Mouse (Mus musculus) small intestine, adult 2 months (tissue): Measurements from ENCODE around the gene Ppp1r13b. TPM values are rescaled to one million over a fixed set of nuclear protein-coding genes. Genes with fewer than 3 reads are reported as not detected.

ENCODE experiments used
- H3K27ac ChIP-seq: fragments of 200-500 bp; 2 replicates; pipeline ENCODE4 v1.5.1; 2012; ENCODE audit warnings: low read depth, low read length, control low read depth, inconsistent platforms; ENCODE audit not compliant: insufficient read depth
- H3K27me3 ChIP-seq: fragments of 200-500 bp; 2 replicates; pipeline ENCODE4 v1.6.1; 2012; ENCODE audit warnings: mild to moderate bottlenecking, moderate library complexity, low read length, inconsistent platforms; ENCODE audit not compliant: control insufficient read depth, insufficient read depth
- H3K36me3 ChIP-seq: fragments of 200-500 bp; 2 replicates; pipeline ENCODE4 v1.6.1; 2012; ENCODE audit warnings: mild to moderate bottlenecking, low read length, control low read depth, inconsistent platforms; ENCODE audit not compliant: control insufficient read depth, insufficient read depth
- H3K4me1 ChIP-seq: fragments of 200-500 bp; 2 replicates; pipeline ENCODE4 v1.6.1; 2012; ENCODE audit warnings: low read length, inconsistent platforms, mixed read lengths; ENCODE audit not compliant: control insufficient read depth, insufficient read depth, insufficient read length
- H3K4me3 ChIP-seq: fragments of 200-500 bp; 2 replicates; pipeline ENCODE4 v1.5.1; 2012; ENCODE audit warnings: low read depth, mild to moderate bottlenecking, control low read depth, inconsistent platforms, low read length, moderate library complexity
- CTCF ChIP-seq: fragments of 200-500 bp; IDR thresholded peaks from 2 replicates; pipeline ENCODE4 v1.5.1; 2012; ENCODE audit warnings: low read depth, mild to moderate bottlenecking, control low read depth, inconsistent platforms, low read length, moderate library complexity, mixed read lengths; ENCODE audit not compliant: insufficient replicate concordance, insufficient read length; ENCODE audit errors: extremely low read depth
- POLR2A ChIP-seq: fragments of 200-500 bp; IDR thresholded peaks from 2 replicates; pipeline ENCODE4 v1.6.1; 2012; ENCODE audit warnings: low read depth, mild to moderate bottlenecking, control low read depth, inconsistent platforms, low read length, moderate library complexity
- WGBS: fragments of 180-500 bp; shearing (Covaris S2); methylation state at CpG from one replicate; pipeline ENCODE4 v1.1.7; 2018; 5-methylcytosine and 5-hydroxymethylcytosine counted together
- polyA plus RNA-seq: library from polyadenylated mRNA; depleted of rRNA; stranded (reverse); fragments of >200 nt; gene quantifications from 2 replicates; pipeline ENCODE4 v1.2.3, GENCODE M21; 2012

The Ppp1r13b gene
- polyA plus RNA-seq, 1 experiment = 22.8 TPM

GRCm38 (mm10) chr12:111889251-111889650 lies 18.7 kb downstream of the Ppp1r13b start:
- TF ChIP-seq CTCF (no peak), POLR2A (no peak)

GRCm38 (mm10) chr12:111888303-111888864 lies 19.5 kb downstream of the Ppp1r13b start:
- no peak overlapping the region for H3K4me3 ChIP-seq
- TF ChIP-seq POLR2A (no peak), CTCF (no peak)
- H3K27ac ChIP-seq = no peak overlapping the region
- H3K4me1 ChIP-seq = peaks cover 8% of the 10 kb centered on the region; the same call in 1 of the 2 replicates
- H3K27me3 ChIP-seq = no peaks in the 10 kb centered on the region
- 77% methylated on average over 4 of the region's 4 CpGs for WGBS
- no peaks in the 10 kb centered on the region for H3K36me3 ChIP-seq

More at GRCm38 (mm10) chr12:111889251-111889650, 18.7 kb downstream of the Ppp1r13b start:
- Histone ChIP-seq H3K4me1 (peaks cover 11% of the 10 kb centered on the region; the same call in 1 of the 2 replicates), H3K36me3 (no peaks in the 10 kb centered on the region), H3K4me3 (no peak overlapping the region), H3K27ac (no peak overlapping the region), H3K27me3 (no peaks in the 10 kb centered on the region)
- WGBS = 46% methylated on average over 3 of the region's 3 CpGs

GRCm38 (mm10) chr12:111887005-111887404 lies 20.9 kb downstream of the Ppp1r13b start:
- no peaks in the 10 kb centered on the region for H3K27me3 ChIP-seq
- H3K27ac ChIP-seq = no peak overlapping the region
- H3K4me3 ChIP-seq = no peak overlapping the region
- H3K36me3 ChIP-seq = no peaks in the 10 kb centered on the region
- WGBS = 86% methylated on average over 1 of the region's 1 CpGs
- no peak for TF ChIP-seq CTCF
- no peak for TF ChIP-seq POLR2A
- H3K4me1 ChIP-seq = no peaks in the 10 kb centered on the region

GRCm38 (mm10) chr12:111882852-111883251 lies 25.1 kb downstream of the Ppp1r13b start:
- Histone ChIP-seq H3K4me1 (0 out of 2 replicates have a peak, but pooled peaks cover 2% of the 10 kb centered on the region), H3K4me3 (no peak overlapping the region), H3K27me3 (no peaks in the 10 kb centered on the region), H3K36me3 (no peaks in the 10 kb centered on the region), H3K27ac (no peak overlapping the region)
- TF ChIP-seq POLR2A (no peak), CTCF (no peak)
- 30% methylated on average over 4 of the region's 4 CpGs for WGBS

GRCm38 (mm10) chr12:111882022-111882421 lies 25.9 kb downstream of the Ppp1r13b start:
- H3K4me1 ChIP-seq = 0 out of 2 replicates have a peak, but pooled peaks cover 2% of the 10 kb centered on the region
- H3K4me3 ChIP-seq = no peak overlapping the region
- H3K27ac ChIP-seq = no peak overlapping the region
- H3K36me3 ChIP-seq = no peaks in the 10 kb centered on the region
- WGBS = 58% methylated on average over 3 of the region's 3 CpGs
- no peak for TF ChIP-seq POLR2A
- H3K27me3 ChIP-seq = no peaks in the 10 kb centered on the region

GRCm38 (mm10) chr12:111878213-111878612 lies 29.7 kb downstream of the Ppp1r13b start:
- no peak overlapping the region for H3K27ac ChIP-seq
- H3K36me3 ChIP-seq = no peaks in the 10 kb centered on the region
- H3K4me3 ChIP-seq = no peak overlapping the region
- 0 out of 2 replicates have a peak, but pooled peaks cover 2% of the 10 kb centered on the region for H3K4me1 ChIP-seq
- TF ChIP-seq CTCF = peak; percentile 88; the same call in 1 of the 2 replicates
- no peak for TF ChIP-seq POLR2A
- 10% methylated on average over 3 of the region's 3 CpGs for WGBS
- H3K27me3 ChIP-seq = no peaks in the 10 kb centered on the region

GRCm38 (mm10) chr12:111875499-111875898 lies 32.4 kb downstream of the Ppp1r13b start:
- WGBS = 90% methylated on average over 3 of the region's 3 CpGs
- Histone ChIP-seq H3K4me1 (no peaks in the 10 kb centered on the region), H3K4me3 (no peak overlapping the region), H3K27me3 (no peaks in the 10 kb centered on the region), H3K36me3 (peaks cover 10% of the 10 kb centered on the region; the same call in 1 of the 2 replicates), H3K27ac (no peak overlapping the region)
- TF ChIP-seq POLR2A (no peak), CTCF (no peak)
